16 mouse cellular contexts compared by ENCODE assay signal in the genomic region with DNA sequence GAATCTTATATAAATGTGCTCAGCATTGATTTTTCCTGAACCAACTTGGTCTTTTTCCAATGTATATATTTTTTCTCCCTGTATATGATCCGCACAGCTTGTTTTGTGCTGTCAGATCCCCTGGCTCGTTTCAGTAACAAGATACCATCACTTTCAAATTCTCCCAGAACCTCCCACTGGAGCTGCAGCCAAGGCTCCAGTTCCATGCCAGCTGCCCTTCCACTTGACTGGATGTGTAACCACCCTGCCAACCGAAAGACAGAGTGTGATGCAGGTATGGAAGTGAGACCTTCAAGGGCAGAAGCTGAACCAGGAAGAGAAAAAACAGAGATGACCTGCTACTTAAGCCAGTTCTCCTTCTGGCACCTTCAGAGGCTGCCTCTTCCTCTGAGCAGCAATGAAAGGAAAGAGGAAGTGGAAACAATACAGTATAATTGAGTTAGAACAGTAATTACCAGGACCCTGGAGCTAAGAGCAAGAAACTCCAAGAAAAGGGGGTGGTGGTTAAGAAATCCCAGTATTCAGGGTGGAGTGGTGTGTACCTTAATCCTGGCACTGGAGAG. TPM values are rescaled to one million over a fixed set of nuclear protein-coding genes. Genes with fewer than 3 reads are reported as not detected.
DNase-seq lines count a peak whose midpoint lies in the region; ATAC-seq and TF ChIP-seq lines count a peak whose summit lies in the region.
"Had no signal": no experiment of that assay in that cellular context is flagged by ENCODE, and none has a peak within 500 bp of the region (broad histone marks: within the 10 kb centered on the region; RNA-seq: fewer than 3 reads in every experiment).

No protein-coding gene starts in this region.

- H3K27me3 ChIP-seq in limb, embryonic 12.5 days: no peaks in the 10 kb centered on the region
- H3K27me3 ChIP-seq in limb, embryonic 10.5 days (ENCODE audit: low read depth, poor library complexity, severe bottlenecking): no peaks in the 10 kb centered on the region
- no peaks in the 10 kb centered on the region for H3K27me3 ChIP-seq in CH12.LX (replicated peaks)
- H3K27me3 ChIP-seq in forebrain, embryonic 16.5 days (replicated peaks; ENCODE audit: control insufficient read depth, insufficient read depth, low read length): no peaks in the 10 kb centered on the region
- H3K27me3 ChIP-seq: embryonic facial prominence, embryonic 12.5 days; neural tube, embryonic 13.5 days had no signal

- TF ChIP-seq CTCF in CH12.LX (conservative IDR thresholded peaks at IDR 0.05 in 1 of 2, IDR thresholded peaks at IDR 0.05 in 1 of 2; ENCODE audit: low read depth in 2 of 2, low read length in 2 of 2): no peak

- peak; percentile 78 for TF ChIP-seq EP300 in CH12.LX (IDR thresholded peaks at IDR 0.05; ENCODE audit: low read length)

- no peak for TF ChIP-seq RAD21 in CH12.LX (IDR thresholded peaks at IDR 0.05; ENCODE audit: low read depth, low read length)

- H3K36me3 ChIP-seq in limb, embryonic 12.5 days: no peaks in the 10 kb centered on the region
- H3K36me3 ChIP-seq in limb, embryonic 10.5 days: no peaks in the 10 kb centered on the region
- H3K36me3 ChIP-seq in CH12.LX (replicated peaks in 1 of 2; ENCODE audit: control insufficient read depth in 1 of 2, insufficient read depth in 1 of 2, low read length in 1 of 2): no peaks in the 10 kb centered on the region
- H3K36me3 ChIP-seq in forebrain, embryonic 16.5 days (ENCODE audit: control insufficient read depth, insufficient read depth): no peaks in the 10 kb centered on the region
- H3K36me3 ChIP-seq: embryonic facial prominence, embryonic 12.5 days; hindbrain, embryonic 13.5 days; neural tube, embryonic 13.5 days had no signal

- H3K79me2 ChIP-seq in CH12.LX (replicated peaks; ENCODE audit: control insufficient read depth, extremely low read depth, insufficient read depth, poor library complexity, severe bottlenecking): no peaks in the 10 kb centered on the region

- dilution Hi-C loops in CH12.LX (cut with MboI; ENCODE audit: extremely low pct_ligation_motif_present, extremely low pct_unique_long_range_greater_than_20kb, low sequenced_read_pairs): no loop called here

- 0 out of 2 replicates have a peak overlapping the region, but pooled peaks have one; percentile 7 for H3K27ac ChIP-seq in limb, embryonic 12.5 days
- H3K27ac ChIP-seq in limb, embryonic 10.5 days: no peak overlapping the region
- H3K27ac ChIP-seq in CH12.LX (ENCODE audit: insufficient read depth, low read depth): no peak overlapping the region
- H3K27ac ChIP-seq in forebrain, embryonic 16.5 days (ENCODE audit: low read length): peak overlapping the region; percentile 12; the same call in 1 of the 2 replicates
- H3K27ac ChIP-seq: embryonic facial prominence, embryonic 12.5 days; neural tube, embryonic 13.5 days had no signal

- H3K4me2 ChIP-seq in limb, embryonic 12.5 days: no peak overlapping the region
- H3K4me2 ChIP-seq in CH12.LX (ENCODE audit: insufficient read depth, low read depth, poor library complexity, severe bottlenecking): peak overlapping the region; percentile 61
- H3K4me2 ChIP-seq in forebrain, embryonic 16.5 days (ENCODE audit: low read length): no peak overlapping the region
- H3K4me2 ChIP-seq: embryonic facial prominence, embryonic 12.5 days; hindbrain, embryonic 13.5 days had no signal

- no peaks in the 10 kb centered on the region for H3K9me3 ChIP-seq in limb, embryonic 12.5 days
- H3K9me3 ChIP-seq in limb, embryonic 10.5 days (replicated peaks): no peaks in the 10 kb centered on the region
- no peaks in the 10 kb centered on the region for H3K9me3 ChIP-seq in CH12.LX (replicated peaks; ENCODE audit: low read length)
- no peaks in the 10 kb centered on the region for H3K9me3 ChIP-seq in forebrain, embryonic 16.5 days (ENCODE audit: control insufficient read depth, low read length)
- H3K9me3 ChIP-seq: embryonic facial prominence, embryonic 12.5 days; hindbrain, embryonic 13.5 days; neural tube, embryonic 13.5 days had no signal

- H3K4me3 ChIP-seq in limb, embryonic 12.5 days (replicated peaks): no peak overlapping the region
- H3K4me3 ChIP-seq in limb, embryonic 10.5 days: no peak overlapping the region
- H3K4me3 ChIP-seq in CH12.LX (replicated peaks in 1 of 3; ENCODE audit: low read depth in 2 of 3, low read length in 2 of 3, poor library complexity in 1 of 3): no peak overlapping the region
- no peak overlapping the region for H3K4me3 ChIP-seq in forebrain, embryonic 16.5 days (replicated peaks; ENCODE audit: low read length)
- H3K4me3 ChIP-seq: embryonic facial prominence, embryonic 12.5 days; hindbrain, embryonic 13.5 days; neural tube, embryonic 13.5 days had no signal

- peaks cover 7% of the 10 kb centered on the region for H3K4me1 ChIP-seq in limb, embryonic 12.5 days (replicated peaks)
- H3K4me1 ChIP-seq in limb, embryonic 10.5 days: peaks cover 5% of the 10 kb centered on the region; the same call in 1 of the 2 replicates
- peaks cover 13 to 36% of the 10 kb centered on the region in 2 experiments for H3K4me1 ChIP-seq in CH12.LX (ENCODE audit: control insufficient read depth in 1 of 2, insufficient read depth in 2 of 2)
- peaks cover 16% of the 10 kb centered on the region for H3K4me1 ChIP-seq in forebrain, embryonic 16.5 days (replicated peaks; ENCODE audit: control insufficient read depth, insufficient read depth, low read length)

- ATAC-seq in limb, embryonic 12.5 days (ENCODE audit: insufficient number of reproducible peaks, insufficient read depth, low FRiP score, low TSS enrichment, low read depth): no peak
- ATAC-seq in forebrain, embryonic 16.5 days: peak; percentile 36; the same call in 1 of the 2 replicates
- ATAC-seq in erythroid progenitor cell, adult 5-6 weeks (replicated peaks; ENCODE audit: low FRiP score, poor library complexity, severe bottlenecking): no peak

- H3K9ac ChIP-seq in limb, embryonic 12.5 days (replicated peaks): no peak overlapping the region
- H3K9ac ChIP-seq in CH12.LX (ENCODE audit: insufficient read depth, low read depth): no peak overlapping the region
- no peak overlapping the region for H3K9ac ChIP-seq in forebrain, embryonic 16.5 days (replicated peaks; ENCODE audit: low read depth, low read length)
- H3K9ac ChIP-seq: embryonic facial prominence, embryonic 12.5 days; hindbrain, embryonic 13.5 days; neural tube, embryonic 13.5 days had no signal

- in situ Hi-C loops in CH12.LX (cut with MboI; ENCODE audit: low pct_ligation_motif_present, low pct_unique_long_range_greater_than_20kb, low sequenced_read_pairs): no loop called here

- DNase-seq in cerebellum, postnatal 14 days: peak; percentile 61 to 67
- DNase-seq in cerebellum, adult 9-11 months: no peak
- DNase-seq in limb, embryonic 10.5 days (ENCODE audit: low spot score): no peak
- DNase-seq in CH12.LX (ENCODE audit: extremely low read depth): peak; percentile 49
- no peak for DNase-seq in urinary bladder, postnatal 4 days (ENCODE audit: low spot score in 2 of 2)
- DNase-seq: B cell, adult 2 months; gastrocnemius, postnatal 36 days; kidney, postnatal 25 days; spleen, adult 18-20 months; thymus, postnatal 25 days had no signal

- TF ChIP-seq POLR2A in CH12.LX (IDR thresholded peaks at IDR 0.05; ENCODE audit: low read depth, low read length): no peak

- 71% methylated on average over 3 of the region's 3 CpGs for WGBS in limb, embryonic 12.5 days
- 71% methylated on average over 3 of the region's 3 CpGs for WGBS in limb, embryonic 10.5 days
- WGBS in forebrain, embryonic 16.5 days: 29% methylated on average over 3 of the region's 3 CpGs

TF ChIP-seq in CH12.LX, 34 proteins besides CTCF, POLR2A, EP300 and RAD21:
- 0 out of 2 replicates have a peak, but pooled peaks have one; percentile 44 for TF ChIP-seq ELF1 (IDR thresholded peaks at IDR 0.05; ENCODE audit: low read depth, low read length)
- peak; percentile 46 for TF ChIP-seq IRF4 (IDR thresholded peaks at IDR 0.05; ENCODE audit: low read depth, low read length)
- TF ChIP-seq MAX (IDR thresholded peaks at IDR 0.05; ENCODE audit: low read length): no peak

RNA-seq across cellular contexts. Expression of a gene that starts 24.3 kb away (rescaled TPM):
- polyA plus RNA-seq in limb, embryonic 12.5 days (2016; fragmentation: Nextera tagmentation; extraction: Ambion mirVana): 1.3 and 1.4 TPM in 2 replicates
- polyA plus RNA-seq in limb, embryonic 10.5 days (2016; fragmentation: Nextera tagmentation; extraction: Ambion mirVana): 0.78 and 1.1 TPM in 2 replicates
- total RNA-seq in CH12.LX (2012; rRNA removed) (1.0 TPM in 2 replicates), CH12.LX (2014; rRNA removed) (1.0 and 1.4 TPM in 2 replicates)
- polyA plus RNA-seq in CH12.LX (2012; ENCODE audit: insufficient read length, low read depth): 3.1 and 3.2 TPM in 2 replicates
- polyA plus RNA-seq in forebrain, embryonic 16.5 days (2015; fragmentation: Nextera tagmentation; extraction: Ambion mirVana): 3.2 and 3.9 TPM in 2 replicates
- 15.5 and 21.3 TPM in 2 replicates for total RNA-seq in erythroid progenitor cell, adult 5-6 weeks (2015; ENCODE audit: low replicate concordance)
- 8.6 and 14.9 TPM in 2 replicates for total RNA-seq in erythroid progenitor cell, adult 5-6 weeks (2017; ENCODE audit: low replicate concordance)

Comparison
In these comparisons a context has a peak if more than half of its experiments do, and no peak if none do; other contexts are left out.
1. DNase-seq: peak in cerebellum, postnatal 14 days (2 of 2) and CH12.LX (single experiment); none in cerebellum, adult 9-11 months (single experiment), limb, embryonic 10.5 days (single experiment) and urinary bladder, postnatal 4 days (0 of 2).
2. H3K27ac ChIP-seq: peak in limb, embryonic 12.5 days (single experiment) and forebrain, embryonic 16.5 days (single experiment); none in limb, embryonic 10.5 days (single experiment) and CH12.LX (single experiment).